Mouse (Mus musculus): ENCODE measurements around the gene Armc12.

Armc12 gene

GRCm38 (mm10) chr17:28530506-28530905, at the start of gene Armc12:
Armc12 (plus strand) TSS chr17:28530806.
- DNase-seq (ENCODE audit: extremely low spot score), result no peak

GRCm38 (mm10) chr17:28484704-28485445, 45.7 kb upstream of the Armc12 start:
- no peak for DNase-seq (ENCODE audit: extremely low spot score)

- DNase-seq (ENCODE audit: extremely low spot score), result peak; percentile 79
Observed at GRCm38 (mm10) chr17:28485446-28485948, 45.1 kb upstream of the Armc12 start.

GRCm38 (mm10) chr17:28485977-28486400, 44.6 kb upstream of the Armc12 start:
- peak; percentile 99 for DNase-seq (ENCODE audit: extremely low spot score)

- DNase-seq (ENCODE audit: extremely low spot score), result no peak
Observed at GRCm38 (mm10) chr17:28486720-28487119, 43.9 kb upstream of the Armc12 start.

- DNase-seq (ENCODE audit: extremely low spot score), result no peak
Observed at GRCm38 (mm10) chr17:28487584-28488257, 42.9 kb upstream of the Armc12 start.

GRCm38 (mm10) chr17:28488258-28489013, 42.2 kb upstream of the Armc12 start:
- DNase-seq (ENCODE audit: extremely low spot score), result no peak

- DNase-seq (ENCODE audit: extremely low spot score), result no peak
Observed at GRCm38 (mm10) chr17:28491035-28491770, 39.4 kb upstream of the Armc12 start.

GRCm38 (mm10) chr17:28495832-28496231, 34.8 kb upstream of the Armc12 start:
- DNase-seq (ENCODE audit: extremely low spot score), result no peak

- no peak for DNase-seq (ENCODE audit: extremely low spot score)
Observed at GRCm38 (mm10) chr17:28499190-28499589, 31.4 kb upstream of the Armc12 start.

GRCm38 (mm10) chr17:28500465-28500864, 30.1 kb upstream of the Armc12 start:
- DNase-seq (ENCODE audit: extremely low spot score), result no peak

GRCm38 (mm10) chr17:28502196-28502821, 28.3 kb upstream of the Armc12 start:
- no peak for DNase-seq (ENCODE audit: extremely low spot score)

GRCm38 (mm10) chr17:28504182-28504581, 26.4 kb upstream of the Armc12 start:
- no peak for DNase-seq (ENCODE audit: extremely low spot score)

GRCm38 (mm10) chr17:28505591-28505990, 25.0 kb upstream of the Armc12 start:
- no peak for DNase-seq (ENCODE audit: extremely low spot score)

- no peak for DNase-seq (ENCODE audit: extremely low spot score)
Observed at GRCm38 (mm10) chr17:28506895-28507294, 23.7 kb upstream of the Armc12 start.

- no peak for DNase-seq (ENCODE audit: extremely low spot score)
Observed at GRCm38 (mm10) chr17:28507496-28507895, 23.1 kb upstream of the Armc12 start.

GRCm38 (mm10) chr17:28510445-28511342, 19.9 kb upstream of the Armc12 start:
- no peak for DNase-seq (ENCODE audit: extremely low spot score)

- no peak for DNase-seq (ENCODE audit: extremely low spot score)
Observed at GRCm38 (mm10) chr17:28511616-28512541, 18.7 kb upstream of the Armc12 start.

- DNase-seq (ENCODE audit: extremely low spot score), result no peak
Observed at GRCm38 (mm10) chr17:28512696-28513095, 17.9 kb upstream of the Armc12 start.
